Mouse (Mus musculus) layer of hippocampus, postnatal 10 days (tissue): ENCODE results near the gene Pcca. TPM values are rescaled to one million over a fixed set of nuclear protein-coding genes. Genes with fewer than 3 reads are reported as not detected.
A peak's percentile ranks its signal among the peaks of the same experiment; 100 is the strongest.

Experiments used
- DNase-seq, 2 experiments: peaks; one replicate each; pipeline ENCODE4 v3.0.0; 2021; ENCODE audit warnings: low spot score in 2 of 2
- total RNA-seq, 2 experiments: library from RNA; stranded (reverse); gene quantifications; 2 replicates each; pipeline ENCODE4 v1.2.3; 2021

The Pcca gene
- total RNA-seq, 2 experiments from 2014 or later: 32.5 to 49.2 TPM

DNA sequence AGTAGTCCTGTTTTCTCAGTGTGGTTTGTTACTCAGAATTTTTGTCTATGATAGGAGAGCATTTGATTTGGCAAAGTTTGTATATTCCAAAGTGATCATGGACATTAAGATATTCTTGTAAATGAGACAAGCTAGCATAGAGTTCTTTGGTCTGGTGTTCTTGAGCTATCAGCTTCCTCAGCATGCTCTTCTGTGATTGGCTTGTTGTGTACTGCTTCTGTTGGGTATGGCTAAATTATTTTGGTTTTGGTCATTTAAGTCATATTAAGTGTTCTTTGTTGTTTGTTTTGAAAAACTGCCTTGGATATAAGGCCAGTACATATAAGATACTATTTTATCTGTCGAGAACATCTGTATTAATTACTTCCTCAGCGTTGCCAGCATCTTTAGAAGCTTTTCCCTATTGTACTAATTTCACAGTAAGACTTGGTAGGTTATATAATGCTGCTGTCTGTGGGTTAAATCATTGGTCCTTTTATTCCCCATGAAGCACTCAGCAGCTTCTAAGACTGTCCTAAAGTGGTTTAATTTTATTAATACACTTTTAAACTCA lies 105.1 kb downstream of the Pcca start:
- DNase-seq: no peak

DNA sequence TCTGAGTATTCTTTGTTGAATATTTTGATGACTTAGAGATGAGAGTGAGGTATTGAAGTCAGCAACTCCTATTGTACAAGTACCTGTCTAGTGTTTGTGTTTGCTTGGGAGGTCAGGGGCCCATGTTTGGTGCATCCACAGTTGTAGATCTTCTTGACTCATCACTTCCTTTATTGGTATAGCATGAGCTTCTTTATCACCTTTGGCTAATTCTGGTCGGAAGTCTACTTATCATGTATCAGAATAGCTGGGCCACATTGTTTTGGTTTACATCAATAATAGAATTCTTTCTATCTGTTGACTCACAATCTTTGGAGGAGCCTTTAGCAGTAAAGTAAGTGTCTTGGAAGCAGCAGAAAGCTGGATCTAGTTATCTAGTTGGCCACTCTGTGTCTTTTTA lies 108.3 kb downstream of the Pcca start:
- no peak for DNase-seq

DNA sequence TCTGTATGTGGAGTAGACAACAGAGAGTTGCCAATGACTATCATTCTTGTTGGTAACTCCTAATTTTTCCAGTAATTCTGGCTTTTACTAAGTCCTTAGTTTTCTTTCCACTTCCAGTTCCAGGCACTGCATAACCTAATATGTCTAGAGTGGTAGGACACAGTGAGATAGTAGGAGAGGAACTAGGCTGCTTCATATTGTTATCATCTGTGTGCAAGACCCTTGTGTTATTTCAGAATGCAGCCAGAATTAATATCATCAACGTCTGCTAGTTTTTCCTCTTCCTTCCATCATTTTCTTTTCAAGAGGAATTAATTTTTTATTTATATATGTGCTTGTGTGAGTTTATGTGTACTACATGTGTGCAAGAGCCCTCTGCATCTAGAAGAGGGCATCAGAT lies 114.1 kb downstream of the Pcca start:
- no peak for DNase-seq

GRCm38 (mm10) chr14:122649336-122649950 lies 115.3 kb downstream of the Pcca start:
- DNase-seq: no peak

- DNase-seq: no peak
These were observed 117.6 kb downstream of the Pcca start for GRCm38 (mm10) chr14:122651681-122652080.

- no peak for DNase-seq
These were observed 141.5 kb downstream of the Pcca start for GRCm38 (mm10) chr14:122675661-122676060.

DNA sequence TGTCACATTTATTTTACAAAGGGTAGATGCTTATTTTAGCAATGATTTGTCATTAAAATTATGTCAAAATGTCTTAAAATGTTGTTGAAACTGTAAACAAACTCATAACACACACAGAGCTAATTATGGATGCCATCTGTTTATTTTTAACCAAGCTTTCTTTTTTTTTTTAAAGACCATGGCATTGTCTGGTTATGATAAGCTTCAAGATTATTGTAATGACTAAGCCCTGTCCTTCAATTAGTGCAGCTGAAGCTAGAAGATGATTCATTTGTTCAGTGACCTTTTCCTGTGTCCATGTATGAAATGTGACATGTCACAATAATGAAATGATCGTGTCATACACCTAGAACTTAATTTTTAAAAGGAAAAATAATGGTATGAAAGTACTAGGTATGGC lies 149.5 kb downstream of the Pcca start:
- DNase-seq: no peak

DNA sequence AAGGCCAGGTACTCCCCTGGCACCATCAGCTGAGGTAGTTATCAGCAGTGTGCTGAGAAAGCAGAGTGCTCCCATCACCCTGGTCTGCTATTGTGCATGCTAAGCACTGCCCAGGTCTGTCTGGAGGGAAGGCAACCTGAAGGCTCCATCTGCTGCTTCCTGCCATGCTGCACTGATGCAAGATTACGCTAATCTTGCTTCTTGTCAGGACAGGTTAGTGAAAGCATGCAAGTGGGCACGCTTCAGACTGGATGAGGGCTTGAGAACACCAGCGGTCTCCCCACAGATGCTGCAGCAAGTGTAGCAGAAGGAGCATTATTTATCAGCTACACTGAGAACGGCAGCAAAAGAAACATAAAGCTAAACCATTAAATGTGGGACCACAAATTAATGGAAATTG lies 150.1 kb downstream of the Pcca start:
- DNase-seq: no peak

- DNase-seq: no peak
These were observed 150.7 kb downstream of the Pcca start for GRCm38 (mm10) chr14:122684811-122685210.

DNA sequence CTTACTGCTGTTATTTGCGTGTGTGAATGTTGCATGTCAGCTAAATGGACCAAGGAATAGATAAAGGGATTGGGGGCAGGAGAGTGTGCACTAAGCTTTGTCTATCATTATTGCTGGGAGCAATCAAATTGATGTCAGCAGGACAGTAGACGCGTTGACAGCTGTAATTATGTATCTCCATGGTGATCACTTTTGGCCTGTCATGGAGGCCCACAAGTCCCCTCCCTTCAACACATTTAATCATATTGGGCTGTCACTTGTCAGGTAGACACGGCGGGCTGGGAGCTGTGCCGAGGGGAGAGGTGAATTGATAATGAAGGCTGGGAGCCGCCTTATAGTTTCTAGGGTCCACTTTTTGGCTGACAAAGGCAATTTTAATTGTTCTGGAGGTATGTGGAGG lies 153.3 kb downstream of the Pcca start:
- no peak for DNase-seq

GRCm38 (mm10) chr14:122688378-122688777 lies 154.3 kb downstream of the Pcca start:
- no peak for DNase-seq

DNA sequence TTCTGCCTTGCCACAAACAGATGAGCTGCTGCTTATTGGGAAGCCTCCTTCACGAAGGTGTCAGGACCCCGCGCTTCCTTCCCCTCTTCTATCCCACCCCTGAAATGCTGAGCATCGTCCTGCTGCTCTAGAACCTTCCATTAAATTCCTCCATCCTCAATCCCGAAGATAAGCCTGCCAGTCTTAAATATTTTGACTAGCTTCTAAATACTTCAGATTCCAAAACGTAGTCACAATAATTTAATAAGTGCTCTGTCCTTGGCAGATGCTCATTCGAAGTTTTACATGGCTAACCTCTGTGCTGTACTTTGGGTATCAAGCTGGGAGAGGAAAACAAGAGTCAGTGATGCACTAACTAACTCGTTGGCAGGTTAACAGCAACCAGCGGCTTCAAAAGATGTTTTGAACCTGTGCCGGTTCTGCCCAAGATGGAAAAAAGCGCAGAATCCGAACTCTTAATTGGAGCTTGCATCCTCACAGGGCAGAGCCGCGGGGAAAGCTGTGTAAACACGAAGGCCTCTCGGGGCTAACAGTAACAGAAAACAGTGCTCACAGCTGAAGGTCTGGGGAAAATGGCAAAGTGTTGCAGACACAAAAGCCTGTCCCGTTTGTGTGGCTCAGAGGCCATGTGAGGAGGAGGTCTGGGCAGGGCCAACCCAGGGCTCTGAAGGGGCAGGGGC lies 155.2 kb downstream of the Pcca start:
- no peak for DNase-seq

- no peak for DNase-seq
These were observed 157.4 kb downstream of the Pcca start for GRCm38 (mm10) chr14:122691555-122691954.

DNA sequence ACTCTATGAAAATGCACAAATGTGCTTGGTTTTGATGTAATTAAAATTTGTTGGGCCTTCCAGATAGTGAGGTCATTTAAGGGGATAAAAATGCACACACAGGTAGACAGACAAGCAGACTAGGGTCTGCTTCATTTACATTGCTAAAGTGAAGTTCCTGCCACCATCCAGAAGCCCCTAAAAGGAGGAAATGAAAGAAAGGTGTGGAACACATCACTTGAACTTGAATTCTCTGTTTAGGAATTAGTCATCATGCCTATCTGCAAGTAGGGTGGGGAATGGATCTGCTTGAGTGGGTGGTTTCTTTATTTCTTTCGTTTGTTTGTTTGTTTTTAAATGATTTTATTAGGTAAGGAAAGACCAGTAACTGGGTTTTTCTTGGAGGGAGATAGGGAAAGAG lies 166.2 kb downstream of the Pcca start:
- DNase-seq: no peak

- no peak for DNase-seq
These were observed 179.7 kb downstream of the Pcca start for GRCm38 (mm10) chr14:122713793-122714192.

- no peak for DNase-seq
These were observed 180.8 kb downstream of the Pcca start for GRCm38 (mm10) chr14:122714911-122715310.

- no peak for DNase-seq
These were observed 181.9 kb downstream of the Pcca start for GRCm38 (mm10) chr14:122716057-122716456.

GRCm38 (mm10) chr14:122719496-122720080 lies 185.5 kb downstream of the Pcca start:
- no peak for DNase-seq

DNA sequence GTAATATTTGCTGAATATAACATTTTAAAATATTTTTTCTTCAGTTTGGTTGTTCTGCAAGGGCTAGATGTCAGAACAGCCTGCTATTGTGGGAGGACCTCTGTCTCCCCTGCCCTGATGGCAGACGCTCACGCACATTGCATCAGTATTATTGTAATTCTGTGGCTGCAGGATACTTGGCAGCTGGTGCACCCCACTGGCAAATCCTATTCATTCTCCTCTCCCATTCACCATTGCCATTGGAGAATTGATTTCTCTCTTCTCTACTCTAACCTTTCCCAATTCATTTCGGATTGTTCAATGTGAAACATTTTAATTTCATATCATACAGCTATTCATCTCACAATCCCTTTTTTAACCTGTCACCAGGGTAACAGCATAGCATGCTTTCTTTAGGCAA lies 186.9 kb downstream of the Pcca start:
- DNase-seq: peak; percentile 25 to 43

DNA sequence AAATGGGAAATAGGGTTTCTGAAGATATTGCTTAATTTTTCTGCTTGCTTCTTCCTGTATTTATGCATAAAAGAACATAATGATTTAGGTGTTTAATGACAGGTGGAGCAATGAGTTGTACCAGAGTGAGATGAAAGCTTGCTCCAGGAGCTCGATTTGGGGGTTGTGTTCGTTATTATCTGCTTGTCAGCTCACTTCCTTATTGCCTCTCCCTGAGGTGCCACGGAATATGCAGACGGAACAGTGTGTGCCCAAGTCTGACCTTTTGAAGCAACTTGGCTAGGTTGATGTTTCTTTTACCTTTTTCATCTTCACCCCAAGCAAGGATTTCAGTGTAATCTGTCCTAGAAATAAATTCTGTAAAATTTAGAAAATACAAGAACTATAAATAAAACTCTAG lies 187.6 kb downstream of the Pcca start:
- DNase-seq: no peak

DNA sequence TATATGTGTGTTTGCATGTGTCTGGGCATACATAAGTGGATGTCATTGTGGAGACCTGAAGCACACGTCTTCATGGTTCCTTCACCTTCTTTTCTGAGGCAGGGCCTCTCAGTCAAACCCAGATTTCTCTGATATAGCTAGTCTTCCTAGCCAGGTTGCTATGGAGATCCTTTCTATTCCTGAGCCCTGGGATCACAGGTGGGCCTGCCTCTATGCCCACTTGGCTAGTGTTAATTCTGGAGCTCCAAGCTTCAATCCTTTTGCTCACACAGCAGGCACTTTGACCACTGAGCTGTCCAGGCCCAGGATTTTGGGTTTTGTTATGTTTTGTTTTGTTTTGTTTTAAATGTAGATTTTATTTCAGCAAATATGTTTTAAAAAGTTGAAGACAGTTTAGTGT lies 192.3 kb downstream of the Pcca start:
- no peak for DNase-seq

- no peak for DNase-seq
These were observed 195.4 kb downstream of the Pcca start for GRCm38 (mm10) chr14:122729431-122730073.
